Mouse (Mus musculus): ENCODE results near the gene Hist1h3f. TPM values are rescaled to one million over a fixed set of nuclear protein-coding genes. Genes with fewer than 3 reads are reported as not detected.
A peak's percentile ranks its signal among the peaks of the same experiment; 100 is the strongest.
"Not testable (repeated sequence)": the region's sequence is repeated elsewhere in the genome, so short reads cannot be mapped to it uniquely, and the experiment has no call there.

Gene Hist1h3f
- total RNA-seq, 2 experiments from 2014 or later: 4.9 to 77.5 TPM

DNA sequence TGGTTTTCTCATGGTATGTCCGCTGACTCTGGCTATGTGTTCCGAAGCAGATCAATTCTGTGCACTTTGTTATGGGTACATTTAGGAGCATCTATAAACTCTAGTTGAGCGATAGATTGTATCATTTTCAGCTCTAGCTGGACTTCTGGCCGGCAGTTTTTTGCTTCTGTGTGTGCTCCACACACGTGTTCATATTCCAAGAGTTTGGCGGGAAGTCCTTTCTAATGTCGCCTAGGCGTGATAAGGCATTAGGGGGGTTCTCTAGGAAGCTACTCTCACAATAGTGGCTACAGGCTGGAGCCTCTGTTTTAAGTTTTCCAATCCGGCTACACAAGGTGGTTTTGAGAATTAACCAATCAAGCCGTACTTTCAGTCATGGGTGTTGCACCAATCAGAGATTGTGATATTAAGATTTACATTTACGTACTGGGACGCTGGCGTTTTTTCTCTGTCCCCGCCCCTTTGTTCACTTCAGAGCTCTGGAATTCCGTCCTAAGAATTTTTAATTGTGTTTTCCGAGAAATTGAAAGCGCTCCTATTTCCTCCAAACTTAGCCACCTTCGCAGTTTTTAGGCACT lies 12.1 kb downstream of the Hist1h3f start:
- ATAC-seq (replicated peaks; ENCODE audit: poor library complexity, severe bottlenecking): peak; percentile 59

DNA sequence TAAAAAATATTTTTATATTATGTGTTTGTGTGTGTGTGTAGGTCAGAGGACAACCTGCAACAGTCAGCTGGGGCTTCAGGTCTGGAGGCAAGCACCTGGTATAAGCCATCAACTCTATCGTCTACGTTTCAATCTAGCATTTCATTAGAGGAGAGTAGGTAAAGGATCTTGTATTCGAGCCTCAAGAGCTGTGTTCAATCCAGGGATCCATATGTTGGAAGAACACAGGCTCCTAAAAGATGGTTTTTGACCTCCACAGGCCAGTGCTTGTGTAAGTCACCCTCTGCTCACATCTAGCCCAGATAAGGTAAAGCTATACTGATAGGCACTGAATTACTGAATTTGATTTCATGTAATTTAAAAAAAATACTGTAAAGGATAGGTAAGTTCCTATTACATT lies 13.1 kb downstream of the Hist1h3f start:
- ATAC-seq (replicated peaks; ENCODE audit: poor library complexity, severe bottlenecking): no peak

DNA sequence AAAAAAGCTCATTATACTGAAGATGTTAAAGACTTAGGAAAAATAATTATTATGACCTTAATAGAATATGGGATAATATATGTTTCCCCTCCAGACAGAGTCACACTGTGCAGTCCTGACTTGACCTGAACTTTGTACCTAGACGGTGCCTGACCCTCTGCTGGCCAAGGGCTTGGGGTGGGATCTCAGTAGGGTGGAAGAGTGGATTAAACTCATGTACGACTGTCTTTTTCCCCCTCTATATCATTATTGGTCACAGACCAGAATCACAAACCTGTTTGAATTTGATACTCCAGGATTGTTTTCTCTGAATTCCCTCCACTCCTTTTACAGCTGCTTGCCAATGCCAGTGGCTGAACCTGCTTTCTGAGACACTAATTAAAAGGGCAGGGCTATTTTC lies 16.8 kb downstream of the Hist1h3f start:
- ATAC-seq (replicated peaks; ENCODE audit: poor library complexity, severe bottlenecking): not testable (repeated sequence)

DNA sequence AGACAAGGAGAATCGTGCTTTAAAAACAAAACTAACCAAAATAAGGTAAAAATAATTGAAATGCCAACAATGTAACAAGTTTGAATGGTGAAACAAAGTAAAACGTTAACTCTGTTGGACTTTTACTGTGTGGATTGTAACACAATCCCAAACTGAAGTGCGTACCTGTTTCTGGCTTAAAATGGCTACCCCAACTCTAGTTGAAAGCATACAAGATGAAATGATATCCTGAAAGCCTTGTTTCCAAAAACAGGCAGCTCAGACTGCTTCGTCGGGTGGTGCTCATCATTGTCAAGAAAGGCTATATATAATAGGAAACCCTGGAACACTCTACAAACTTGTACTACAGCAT lies 17.7 kb downstream of the Hist1h3f start:
- not testable (repeated sequence) for ATAC-seq (replicated peaks; ENCODE audit: poor library complexity, severe bottlenecking)

DNA sequence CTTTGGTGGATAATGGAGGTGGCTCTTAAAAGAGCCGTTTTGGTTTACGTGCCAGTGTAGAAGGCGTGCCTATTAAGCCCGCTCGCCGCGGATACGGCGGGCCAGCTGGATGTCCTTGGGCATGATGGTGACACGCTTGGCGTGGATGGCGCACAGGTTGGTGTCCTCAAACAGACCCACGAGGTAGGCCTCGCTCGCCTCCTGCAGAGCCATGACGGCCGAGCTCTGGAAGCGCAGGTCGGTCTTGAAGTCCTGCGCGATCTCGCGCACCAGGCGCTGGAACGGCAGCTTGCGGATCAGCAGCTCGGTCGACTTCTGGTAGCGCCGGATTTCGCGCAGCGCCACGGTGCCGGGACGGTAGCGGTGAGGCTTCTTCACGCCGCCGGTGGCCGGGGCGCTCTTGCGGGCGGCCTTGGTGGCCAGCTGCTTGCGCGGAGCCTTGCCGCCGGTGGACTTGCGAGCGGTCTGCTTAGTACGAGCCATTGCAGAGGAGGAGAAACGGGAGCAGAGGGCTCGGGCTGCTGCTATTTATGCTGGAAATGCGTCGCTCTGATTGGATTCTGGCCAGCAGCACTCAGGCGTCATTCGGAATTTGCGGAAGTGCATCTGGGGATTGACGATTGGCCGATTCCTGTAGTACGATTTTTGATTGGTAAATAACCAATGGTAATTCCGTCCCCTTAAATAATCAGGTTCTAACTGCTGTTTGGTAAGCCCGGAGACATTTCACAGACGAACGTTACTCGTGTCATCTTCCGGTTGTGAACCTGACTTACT lies 18.2 kb downstream of the Hist1h3f start, which contains the start of gene Hist1h3e:
Gene Hist1h3e, minus strand, starts transcription at position 487 of the 777 bp plus-strand sequence.
- ATAC-seq (replicated peaks; ENCODE audit: poor library complexity, severe bottlenecking): peak; percentile 92

DNA sequence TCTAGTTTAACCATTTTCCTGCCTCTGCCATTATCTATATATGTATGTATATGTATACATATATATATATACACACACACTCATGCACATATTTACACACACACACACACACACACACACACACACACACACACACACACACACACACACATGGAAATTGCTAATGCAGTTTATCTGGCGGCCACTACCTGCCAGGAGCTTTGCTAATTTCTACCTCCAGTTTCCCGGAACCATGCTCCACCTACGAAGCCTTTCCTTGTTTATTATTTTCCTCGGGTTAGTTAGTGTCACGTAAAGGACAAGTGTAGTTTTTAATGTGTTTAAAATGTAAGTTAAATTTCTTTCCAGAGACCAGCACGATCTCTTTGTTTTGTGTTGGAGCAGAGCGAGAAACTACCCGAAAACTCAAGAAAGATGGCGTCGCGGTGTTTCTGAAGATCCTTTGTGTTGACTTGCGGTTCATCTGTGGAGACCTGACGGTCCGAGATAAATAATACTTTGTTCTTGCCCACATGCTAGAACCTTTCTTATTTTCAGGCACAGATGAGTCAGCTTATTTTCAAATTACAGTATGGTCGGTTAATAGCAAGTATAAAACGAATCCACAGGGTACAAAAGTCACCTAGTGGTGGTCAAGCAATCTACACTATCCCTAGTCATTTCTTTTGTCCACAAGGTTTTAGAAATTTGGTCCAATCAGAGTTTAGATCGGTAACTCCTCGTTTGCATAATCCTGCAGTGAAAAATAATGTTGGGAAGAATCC lies 19.0 kb downstream of the Hist1h3f start:
- peak; percentile 57 for ATAC-seq (replicated peaks; ENCODE audit: poor library complexity, severe bottlenecking)

DNA sequence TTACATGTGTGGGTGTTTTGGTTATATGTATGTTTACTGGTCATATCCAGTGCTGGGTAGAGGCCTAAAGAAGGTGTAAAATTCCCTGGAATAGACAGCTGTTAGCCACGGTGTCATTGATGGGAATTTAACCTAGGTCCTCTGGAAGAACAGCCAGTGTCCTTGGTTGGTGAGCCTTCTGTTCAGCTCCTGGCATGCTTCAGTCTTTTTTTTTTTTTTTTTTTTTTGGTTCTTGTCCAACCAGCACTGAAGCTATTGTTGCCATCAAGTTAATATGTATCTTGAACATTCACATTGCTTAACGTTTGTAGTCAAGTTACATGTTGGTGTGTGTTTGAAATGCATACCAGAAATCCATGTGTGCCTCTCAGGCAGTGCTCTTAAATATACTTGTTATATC lies 20.6 kb downstream of the Hist1h3f start:
- ATAC-seq (replicated peaks; ENCODE audit: poor library complexity, severe bottlenecking): no peak

DNA sequence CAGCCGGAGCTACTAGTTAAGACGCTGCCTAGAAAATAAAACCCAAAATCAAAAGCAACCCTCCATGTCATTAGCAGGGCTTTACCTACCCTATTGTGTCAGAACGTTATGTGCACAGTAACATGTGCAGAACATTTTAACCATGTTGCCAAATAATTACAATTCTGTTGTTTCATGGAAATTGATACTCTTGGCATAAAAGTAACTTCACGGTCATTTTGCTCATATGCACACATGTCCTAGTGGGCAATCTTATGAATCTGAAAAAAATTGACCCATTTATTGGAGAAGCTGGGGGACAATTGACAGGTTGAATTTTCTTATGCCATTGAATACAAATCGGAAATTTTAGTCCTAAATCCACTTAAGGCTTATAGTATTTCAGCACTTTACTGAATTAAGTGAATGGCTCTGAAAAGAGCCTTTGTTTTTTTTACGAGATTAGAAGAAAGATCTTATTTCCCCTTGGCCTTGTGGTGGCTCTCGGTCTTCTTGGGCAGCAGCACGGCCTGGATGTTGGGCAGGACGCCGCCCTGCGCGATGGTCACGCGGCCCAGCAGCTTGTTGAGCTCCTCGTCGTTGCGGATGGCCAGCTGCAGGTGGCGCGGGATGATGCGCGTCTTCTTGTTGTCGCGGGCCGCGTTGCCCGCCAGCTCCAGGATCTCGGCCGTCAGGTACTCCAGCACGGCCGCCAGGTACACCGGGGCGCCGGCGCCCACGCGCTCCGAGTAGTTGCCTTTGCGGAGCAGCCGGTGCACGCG lies 26.6 kb downstream of the Hist1h3f start:
- ATAC-seq (replicated peaks; ENCODE audit: poor library complexity, severe bottlenecking): 0 out of 2 replicates have a peak, but pooled peaks have one; percentile 1

DNA sequence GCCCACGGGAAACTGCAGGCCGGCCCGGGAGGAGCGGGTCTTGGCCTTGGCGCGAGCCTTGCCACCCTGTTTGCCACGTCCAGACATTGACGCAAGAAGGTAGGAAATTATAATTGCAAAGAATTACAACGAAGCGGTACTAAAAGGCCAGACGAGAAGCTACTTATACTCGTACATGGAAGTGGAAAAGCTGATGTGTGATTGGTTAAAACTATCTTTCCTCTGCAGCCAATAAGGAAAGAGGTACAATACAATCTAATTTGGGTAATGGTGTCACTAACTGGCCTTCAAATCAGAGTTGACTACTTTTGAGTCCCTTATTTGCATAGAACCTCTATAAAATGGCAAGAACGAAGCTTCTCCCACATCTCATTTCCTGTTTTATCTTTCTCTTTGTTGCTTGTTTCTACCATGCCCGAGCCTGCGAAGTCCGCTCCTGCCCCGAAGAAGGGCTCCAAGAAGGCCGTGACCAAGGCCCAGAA lies 27.2 kb downstream of the Hist1h3f start, which contains the start of the genes Hist1h2ae and Hist1h2bg:
Gene Hist1h2ae, minus strand, starts transcription at position 199 of the 482 bp plus-strand sequence.
Gene Hist1h2bg, plus strand, starts transcription at position 375 of the 482 bp plus-strand sequence.
- peak; percentile 71 for ATAC-seq (replicated peaks; ENCODE audit: poor library complexity, severe bottlenecking)

DNA sequence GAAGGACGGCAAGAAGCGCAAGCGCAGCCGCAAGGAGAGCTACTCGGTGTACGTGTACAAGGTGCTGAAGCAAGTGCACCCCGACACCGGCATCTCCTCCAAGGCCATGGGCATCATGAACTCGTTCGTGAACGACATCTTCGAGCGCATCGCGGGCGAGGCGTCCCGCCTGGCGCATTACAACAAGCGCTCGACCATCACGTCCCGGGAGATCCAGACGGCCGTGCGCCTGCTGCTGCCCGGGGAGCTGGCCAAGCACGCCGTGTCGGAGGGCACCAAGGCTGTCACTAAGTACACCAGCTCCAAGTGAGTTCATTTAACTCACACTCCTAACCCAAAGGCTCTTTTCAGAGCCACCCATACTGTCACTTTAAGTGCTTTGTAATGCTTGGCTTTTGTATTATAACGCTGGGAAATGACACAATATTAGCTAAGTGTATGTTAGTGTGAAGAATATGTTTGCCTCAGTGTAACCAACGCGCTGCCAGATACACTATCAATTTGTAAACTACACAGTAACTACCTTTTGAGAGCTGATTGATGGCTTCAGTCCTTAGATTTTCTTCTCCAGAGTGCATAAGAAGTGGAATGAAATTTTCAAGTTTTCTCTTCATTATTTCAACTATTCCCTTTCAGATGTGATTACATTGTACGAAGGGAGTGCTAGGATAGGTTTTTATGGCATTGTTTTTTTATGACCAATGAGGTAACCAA lies 27.8 kb downstream of the Hist1h3f start:
- peak; percentile 13; the same call in 1 of the 2 replicates for ATAC-seq (replicated peaks; ENCODE audit: poor library complexity, severe bottlenecking)

DNA sequence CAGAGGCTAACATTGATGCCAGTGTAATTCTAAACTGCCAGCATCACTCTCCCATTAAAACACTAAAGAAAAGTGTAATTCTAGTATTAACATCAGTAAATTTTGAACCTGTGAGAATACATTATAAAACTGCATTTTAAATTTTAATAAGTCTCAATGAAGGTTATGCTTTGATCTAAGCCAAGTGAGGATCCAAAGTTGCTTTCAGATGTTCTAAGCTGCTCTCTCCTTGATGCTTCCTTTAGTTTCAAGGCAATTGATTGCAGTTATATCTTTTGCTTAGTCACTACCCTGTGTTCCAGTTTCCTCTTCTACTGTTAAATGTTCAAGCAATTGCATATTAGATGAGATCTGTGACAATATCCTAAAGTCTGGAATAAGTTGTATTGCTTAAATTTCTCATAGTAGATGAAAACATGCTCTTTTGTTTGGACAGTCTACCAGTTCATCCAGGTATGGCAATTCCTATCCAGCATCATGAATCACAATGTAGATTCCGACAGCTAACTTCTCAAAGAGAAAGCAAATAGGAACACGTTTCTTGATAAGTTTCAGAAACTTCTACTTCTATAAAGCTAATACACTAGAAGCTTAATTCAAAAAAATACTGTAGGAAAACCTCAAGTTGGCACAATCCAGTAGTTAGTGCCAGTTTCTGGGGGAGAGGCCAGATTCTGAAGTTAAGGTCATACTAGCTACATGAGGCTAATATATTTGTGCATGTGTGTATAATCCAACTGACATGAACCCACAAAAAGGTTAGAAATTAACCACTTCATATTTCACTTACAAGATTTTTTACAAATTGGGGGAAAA lies 28.6 kb downstream of the Hist1h3f start:
- ATAC-seq (replicated peaks; ENCODE audit: poor library complexity, severe bottlenecking): no peak

DNA sequence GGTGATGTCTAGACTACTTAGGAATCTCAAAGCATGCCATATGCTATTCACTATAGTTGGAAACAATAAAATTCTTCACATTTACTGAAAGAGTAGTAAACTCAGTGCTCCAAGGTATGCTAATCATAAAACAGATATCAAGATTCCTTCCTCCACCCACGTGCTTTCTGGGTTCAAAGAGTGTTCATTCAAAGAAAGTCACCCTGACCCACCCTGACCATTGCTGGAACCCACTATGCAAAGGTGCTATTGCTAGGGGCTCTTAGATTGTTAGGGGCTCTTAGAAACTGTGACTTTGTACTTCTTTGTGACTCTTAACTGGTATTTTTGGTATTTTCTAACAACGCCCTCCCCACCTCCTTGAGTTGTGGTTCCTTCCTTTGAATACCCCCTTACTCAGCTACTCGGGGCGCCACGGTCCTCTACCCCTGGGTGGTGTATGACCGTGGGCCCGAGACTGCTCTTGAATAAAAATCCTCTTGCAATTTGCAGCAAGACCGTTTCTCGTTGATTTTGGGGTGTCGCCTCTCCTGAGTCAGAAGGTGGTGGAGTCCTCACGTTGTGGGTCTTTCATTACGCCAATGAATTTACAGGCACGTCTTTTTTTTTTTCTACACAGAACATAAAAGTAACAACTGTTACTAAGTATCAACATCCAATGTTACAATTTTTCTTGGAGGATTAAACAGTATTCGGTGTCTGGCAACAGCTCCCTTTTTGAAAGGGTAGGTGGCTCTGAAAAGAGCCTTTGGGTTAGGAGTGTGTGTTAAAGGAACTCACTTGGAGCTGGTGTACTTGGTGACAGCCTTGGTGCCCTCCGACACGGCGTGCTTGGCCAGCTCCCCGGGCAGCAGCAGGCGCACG lies 29.4 kb downstream of the Hist1h3f start:
- not testable (repeated sequence) for ATAC-seq (replicated peaks; ENCODE audit: poor library complexity, severe bottlenecking)

DNA sequence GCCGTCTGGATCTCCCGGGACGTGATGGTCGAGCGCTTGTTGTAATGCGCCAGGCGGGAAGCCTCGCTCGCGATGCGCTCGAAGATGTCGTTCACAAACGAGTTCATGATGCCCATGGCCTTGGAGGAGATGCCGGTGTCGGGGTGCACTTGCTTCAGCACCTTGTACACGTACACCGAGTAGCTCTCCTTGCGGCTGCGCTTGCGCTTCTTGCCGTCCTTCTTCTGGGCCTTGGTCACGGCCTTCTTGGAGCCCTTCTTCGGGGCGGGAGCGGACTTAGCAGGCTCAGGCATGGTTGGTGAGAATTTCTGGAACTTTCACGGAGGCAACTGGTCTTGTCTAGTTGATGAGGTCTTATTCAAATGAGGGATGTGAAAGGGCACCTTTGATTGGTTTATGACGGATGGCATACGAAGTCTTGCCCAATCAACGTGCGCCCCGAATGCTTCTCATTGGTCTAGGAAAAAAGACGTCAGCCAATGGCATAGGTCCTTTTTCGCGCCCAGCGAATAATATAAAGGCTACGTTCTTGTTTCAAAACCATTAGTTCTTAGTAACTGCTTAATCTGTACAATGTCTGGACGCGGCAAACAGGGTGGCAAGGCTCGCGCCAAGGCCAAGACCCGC lies 30.2 kb downstream of the Hist1h3f start, which contains the start of the genes Hist1h2bf and Hist1h2ad:
Gene Hist1h2bf, minus strand, starts transcription at position 299 of the 627 bp plus-strand sequence.
Gene Hist1h2ad, plus strand, starts transcription at position 484 of the 627 bp plus-strand sequence.
- peak; percentile 67 for ATAC-seq (replicated peaks; ENCODE audit: poor library complexity, severe bottlenecking)

DNA sequence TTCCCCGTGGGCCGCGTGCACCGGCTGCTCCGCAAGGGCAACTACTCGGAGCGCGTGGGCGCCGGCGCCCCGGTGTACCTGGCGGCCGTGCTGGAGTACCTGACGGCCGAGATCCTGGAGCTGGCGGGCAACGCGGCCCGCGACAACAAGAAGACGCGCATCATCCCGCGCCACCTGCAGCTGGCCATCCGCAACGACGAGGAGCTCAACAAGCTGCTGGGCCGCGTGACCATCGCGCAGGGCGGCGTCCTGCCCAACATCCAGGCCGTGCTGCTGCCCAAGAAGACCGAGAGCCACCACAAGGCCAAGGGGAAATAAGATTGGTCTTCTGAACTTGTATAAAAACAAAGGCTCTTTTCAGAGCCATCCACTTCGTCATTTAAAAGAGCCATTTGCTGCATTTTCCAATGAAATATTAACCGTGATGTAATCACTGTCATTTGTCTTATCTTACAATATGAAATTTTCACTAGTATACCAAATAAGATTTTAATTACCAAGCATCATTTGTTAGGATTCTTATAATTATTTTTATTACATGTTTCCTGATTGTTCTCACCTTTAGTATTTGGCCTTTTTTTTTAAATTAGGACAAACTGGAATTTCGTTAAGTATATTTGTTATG lies 30.8 kb downstream of the Hist1h3f start:
- ATAC-seq (replicated peaks; ENCODE audit: poor library complexity, severe bottlenecking): not testable (repeated sequence)

DNA sequence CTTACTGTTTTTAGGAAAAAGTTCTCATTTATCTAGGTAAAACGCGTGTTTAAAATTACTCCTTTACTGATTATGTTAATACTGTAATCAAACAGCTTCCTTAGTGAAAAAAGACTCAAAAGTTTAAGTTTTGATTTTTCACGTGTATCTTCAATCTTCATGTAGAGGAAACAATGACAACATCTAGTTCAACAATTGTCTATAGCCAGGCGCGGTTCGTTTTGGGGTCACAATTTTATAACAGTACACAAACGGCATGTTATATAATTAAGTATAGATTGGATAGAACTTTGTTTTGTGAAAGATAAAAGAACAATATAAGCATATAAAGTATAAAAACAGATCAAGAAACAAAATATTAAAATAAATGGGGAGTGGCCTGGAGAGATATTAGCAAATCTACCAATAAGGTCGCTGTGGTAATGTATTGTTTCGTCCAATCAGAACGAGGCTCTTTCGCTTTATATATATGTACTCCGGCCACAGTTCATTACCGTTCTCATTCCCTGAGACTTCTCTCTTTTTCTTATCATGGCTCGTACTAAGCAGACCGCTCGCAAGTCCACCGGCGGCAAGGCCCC lies 31.5 kb downstream of the Hist1h3f start, which contains the start of gene Hist1h3d:
Gene Hist1h3d, plus strand, starts transcription at position 493 of the 581 bp plus-strand sequence.
- ATAC-seq (replicated peaks; ENCODE audit: poor library complexity, severe bottlenecking): peak; percentile 43

DNA sequence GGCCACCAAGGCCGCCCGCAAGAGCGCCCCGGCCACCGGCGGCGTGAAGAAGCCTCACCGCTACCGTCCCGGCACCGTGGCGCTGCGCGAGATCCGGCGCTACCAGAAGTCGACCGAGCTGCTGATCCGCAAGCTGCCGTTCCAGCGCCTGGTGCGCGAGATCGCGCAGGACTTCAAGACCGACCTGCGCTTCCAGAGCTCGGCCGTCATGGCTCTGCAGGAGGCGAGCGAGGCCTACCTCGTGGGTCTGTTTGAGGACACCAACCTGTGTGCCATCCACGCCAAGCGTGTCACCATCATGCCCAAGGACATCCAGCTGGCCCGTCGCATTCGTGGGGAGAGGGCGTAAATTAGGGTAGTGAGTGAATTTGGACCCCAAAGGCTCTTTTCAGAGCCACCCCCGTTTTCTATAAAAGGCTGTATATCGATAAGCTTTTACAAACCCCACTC lies 32.0 kb downstream of the Hist1h3f start:
- ATAC-seq (replicated peaks; ENCODE audit: poor library complexity, severe bottlenecking): not testable (repeated sequence)

All from granulocyte monocyte progenitor cell, adult 5-6 weeks (primary cell).